Mouse (Mus musculus): ENCODE data around the gene Rrp9.

The Rrp9 gene

GRCm38 (mm10) chr9:106457163-106457559, 18.6 kb upstream of the Rrp9 start:
- no peak for DNase-seq

DNA sequence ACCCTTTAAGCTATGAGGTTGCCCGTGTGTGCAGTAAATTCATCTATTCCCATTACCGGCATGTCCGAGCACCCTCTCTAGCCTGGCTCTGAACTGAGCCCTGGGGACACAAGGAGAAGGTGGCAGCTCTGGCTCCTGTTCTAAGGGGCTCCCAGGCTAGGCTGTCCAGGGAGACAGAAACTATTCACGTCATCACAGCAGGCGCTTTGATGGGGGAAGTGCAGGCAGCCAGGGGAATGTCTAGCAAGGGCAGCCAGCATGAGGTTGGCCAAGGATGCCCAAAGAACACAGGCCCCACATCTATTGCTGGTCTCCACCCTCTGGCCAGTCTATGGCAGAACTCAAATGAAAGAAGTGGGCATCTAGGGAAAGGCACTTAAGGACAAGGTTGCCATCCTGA, 17.8 kb upstream of the Rrp9 start:
- no peak for DNase-seq

- DNase-seq = no peak
These were observed 15.8 kb upstream of the Rrp9 start for GRCm38 (mm10) chr9:106459946-106460345.

- DNase-seq = no peak
These were observed 15.2 kb upstream of the Rrp9 start for GRCm38 (mm10) chr9:106460401-106461025.

GRCm38 (mm10) chr9:106461026-106461415, 14.7 kb upstream of the Rrp9 start:
- no peak for DNase-seq

- DNase-seq = no peak
These were observed 13.9 kb upstream of the Rrp9 start for GRCm38 (mm10) chr9:106461641-106462429.

DNA sequence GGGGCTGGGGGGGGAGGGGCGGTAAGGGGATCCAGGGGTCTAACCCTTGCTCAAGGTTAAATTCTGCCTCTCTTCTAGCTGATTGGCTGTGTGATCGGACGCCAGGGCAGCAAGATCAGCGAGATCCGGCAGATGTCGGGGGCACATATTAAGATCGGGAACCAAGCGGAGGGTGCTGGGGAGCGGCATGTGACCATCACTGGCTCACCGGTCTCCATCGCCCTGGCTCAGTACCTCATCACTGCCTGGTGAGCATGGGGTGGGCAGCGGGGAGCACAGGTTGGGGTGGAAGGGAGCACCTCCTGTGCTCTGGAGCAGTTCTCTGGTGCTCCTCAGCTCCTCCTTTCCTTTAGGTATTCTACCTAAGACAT, 13.3 kb upstream of the Rrp9 start:
- DNase-seq = no peak

GRCm38 (mm10) chr9:106463122-106464063, 12.4 kb upstream of the Rrp9 start:
- DNase-seq = no peak

DNA sequence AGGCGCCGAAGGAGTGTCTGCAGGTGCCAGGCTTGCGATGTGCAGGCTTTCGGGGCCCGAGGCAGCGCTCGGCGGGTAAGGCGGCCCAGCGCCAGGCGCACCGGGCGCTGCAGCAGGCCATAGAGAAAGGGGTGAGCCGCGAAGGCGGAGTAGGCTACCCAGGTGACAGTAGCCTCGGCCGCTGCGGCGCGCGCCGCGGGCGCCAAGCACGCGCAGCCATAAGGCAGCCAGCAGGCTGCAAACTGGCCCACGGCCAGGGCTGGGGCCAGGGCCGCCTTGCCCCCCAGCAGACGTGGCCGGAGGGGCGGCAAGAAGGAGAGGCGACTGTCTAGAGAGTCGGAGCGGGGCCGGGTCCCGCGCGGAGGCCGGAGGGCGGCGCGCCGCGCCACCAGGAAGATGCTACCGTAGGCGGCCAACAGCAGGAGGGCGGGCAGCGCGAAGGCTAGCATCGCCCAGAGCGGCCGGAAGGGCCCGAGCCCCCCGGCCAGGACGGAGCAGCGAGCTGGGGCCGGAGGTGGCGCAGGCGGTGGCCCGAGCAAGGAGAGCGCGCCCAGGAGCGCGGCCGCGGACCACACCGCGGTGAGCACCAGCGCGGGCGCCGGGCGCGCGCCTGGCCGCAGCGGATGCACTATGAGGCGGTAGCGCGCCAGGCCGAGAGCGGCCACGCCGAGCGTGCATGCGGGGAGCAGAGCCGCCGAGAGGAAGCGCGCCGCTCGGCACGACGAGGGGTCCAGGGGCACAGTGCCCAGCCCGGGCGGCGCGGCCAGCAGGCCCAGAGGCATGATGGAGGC, 10.8 kb upstream of the Rrp9 start:
- DNase-seq = peak; percentile 51

- DNase-seq = no peak
These were observed 10.1 kb upstream of the Rrp9 start, which contains the start of gene Gpr62 for GRCm38 (mm10) chr9:106465571-106466200. Gpr62 (minus strand) TSS chr9:106465938.

GRCm38 (mm10) chr9:106466721-106467120, 9.0 kb upstream of the Rrp9 start:
- no peak for DNase-seq

- no peak for DNase-seq
These were observed 8.0 kb upstream of the Rrp9 start for GRCm38 (mm10) chr9:106467746-106468145.

GRCm38 (mm10) chr9:106469317-106469716, 6.4 kb upstream of the Rrp9 start:
- DNase-seq = no peak

GRCm38 (mm10) chr9:106469776-106470175, 6.0 kb upstream of the Rrp9 start:
- no peak for DNase-seq

GRCm38 (mm10) chr9:106470991-106471750, 4.6 kb upstream of the Rrp9 start:
- DNase-seq = no peak

DNA sequence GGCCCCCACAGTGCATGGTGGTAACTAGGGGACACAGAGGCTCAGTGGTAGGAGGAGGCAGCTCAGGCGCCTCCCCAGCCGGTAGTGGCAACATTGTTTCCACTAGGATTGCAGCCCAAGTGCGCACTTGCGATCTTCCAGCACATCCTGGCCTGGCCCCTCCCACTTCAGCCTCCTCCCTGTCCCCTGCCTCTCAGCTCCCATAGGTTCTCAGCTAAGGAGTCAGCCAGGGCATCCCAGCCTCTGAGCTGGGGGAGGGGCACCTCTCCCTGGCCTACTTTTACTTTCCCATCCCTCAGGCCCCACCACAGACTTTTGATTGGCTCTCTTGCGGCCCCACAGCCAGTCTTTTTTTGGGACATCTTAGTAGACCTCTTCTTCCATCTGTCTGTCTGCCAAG, 3.9 kb upstream of the Rrp9 start:
- DNase-seq = peak; percentile 68

GRCm38 (mm10) chr9:106472321-106472720, 3.4 kb upstream of the Rrp9 start:
- no peak for DNase-seq

- DNase-seq = no peak
These were observed 2.5 kb upstream of the Rrp9 start for GRCm38 (mm10) chr9:106473081-106473752.

DNA sequence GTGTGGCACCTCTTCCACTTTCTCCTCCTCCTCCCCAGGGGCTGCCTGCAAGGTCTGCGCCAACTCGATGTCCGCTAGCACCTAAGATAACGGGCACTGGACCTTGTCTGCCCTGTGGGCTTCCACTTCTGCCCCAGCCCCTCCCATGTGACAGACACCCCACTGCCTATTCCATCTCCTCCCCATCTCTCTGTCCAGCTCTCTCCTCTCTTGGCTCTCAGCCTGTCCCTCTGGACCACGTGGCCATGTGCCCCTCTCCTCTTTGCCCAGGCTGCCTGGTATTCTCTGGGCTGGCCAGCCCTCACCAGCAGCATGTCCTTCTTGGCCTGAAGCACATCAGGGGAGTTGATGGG, 2.0 kb upstream of the Rrp9 start:
- no peak for DNase-seq

- peak; percentile 78 for DNase-seq
These were observed 1.3 kb upstream of the Rrp9 start for GRCm38 (mm10) chr9:106474456-106474855.

DNA sequence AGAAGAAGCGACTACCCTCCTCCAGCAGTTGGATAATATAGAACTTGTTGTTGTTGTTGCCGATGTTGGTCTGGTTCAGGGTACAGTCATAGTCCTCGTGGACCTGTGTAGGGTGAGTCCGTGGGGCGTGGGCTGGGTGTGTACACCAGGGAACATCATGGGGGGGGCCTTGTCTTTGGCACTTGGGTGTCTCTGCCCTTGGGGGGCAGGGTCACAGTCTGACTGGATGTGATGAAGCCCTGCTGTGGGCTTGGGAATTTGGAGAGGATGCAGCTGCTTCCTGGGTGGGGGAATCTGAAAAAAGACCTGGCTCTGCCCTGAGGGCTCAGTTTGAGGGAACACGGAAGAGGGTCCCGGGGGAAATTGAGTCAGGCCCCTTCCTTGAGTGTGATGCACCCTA, 717 bp upstream of the Rrp9 start:
- DNase-seq = peak; percentile 53
